Mouse (Mus musculus) hindbrain, embryonic 12.5 days (tissue): ENCODE measurements at regions not wholly inside any gene's neighbourhood (a gene's known extent, or its start where the extent isn't known, plus 50 kb on each side); places are given as distances from the start of the nearest gene placed in this dataset.

Source experiments
- ATAC-seq: fragments of 200-750 bp; cut with Nextera tagmentation; 2 replicates; pipeline ENCODE4 v1.8.0; 2017; ENCODE audit warnings: moderate TSS enrichment; ENCODE audit not compliant: low FRiP score
- H3K27ac ChIP-seq: fragments of 300-500 bp; sonication (generic); 2 replicates; pipeline ENCODE4 v1.5.1; 2016; ENCODE audit warnings: mild to moderate bottlenecking
- H3K27me3 ChIP-seq: fragments of 300-500 bp; sonication (generic); 2 replicates; pipeline ENCODE4 v1.6.1; 2016; ENCODE audit warnings: mild to moderate bottlenecking
- H3K36me3 ChIP-seq: fragments of 300-500 bp; sonication (generic); 2 replicates; pipeline ENCODE4 v1.6.1; 2016; ENCODE audit warnings: mild to moderate bottlenecking
- H3K4me1 ChIP-seq: fragments of 300-500 bp; sonication (generic); 2 replicates; pipeline ENCODE4 v1.6.1; 2016
- H3K4me2 ChIP-seq: fragments of 300-500 bp; sonication (generic); replicated peaks from 2 replicates; pipeline ENCODE4 v1.6.1; 2016; ENCODE audit warnings: mild to moderate bottlenecking
- H3K4me3 ChIP-seq: fragments of 300-500 bp; sonication (generic); 2 replicates; pipeline ENCODE4 v1.5.1; 2016; ENCODE audit warnings: mild to moderate bottlenecking
- H3K9ac ChIP-seq: fragments of 300-500 bp; sonication (generic); 2 replicates; pipeline ENCODE4 v1.6.1; 2016; ENCODE audit warnings: mild to moderate bottlenecking, moderate library complexity
- H3K9me3 ChIP-seq: fragments of 300-500 bp; sonication (generic); replicated peaks from 2 replicates; pipeline ENCODE4 v1.6.1; 2016; ENCODE audit warnings: mild to moderate bottlenecking
- WGBS: fragments of 180-500 bp; shearing (Covaris S2); methylation state at CpG from one replicate; pipeline ENCODE4 v1.1.7; 2016; 5-methylcytosine and 5-hydroxymethylcytosine counted together

- 91% methylated on average over 1 of the region's 1 CpGs for WGBS
- Histone ChIP-seq H3K9me3 (no peaks in the 10 kb centered on the region), H3K36me3 (no peaks in the 10 kb centered on the region), H3K9ac (no peak overlapping the region), H3K27ac (no peak overlapping the region), H3K27me3 (no peaks in the 10 kb centered on the region), H3K4me2 (no peak overlapping the region), H3K4me1 (0 out of 2 replicates have a peak, but pooled peaks cover 3% of the 10 kb centered on the region), H3K4me3 (no peak overlapping the region)
- ATAC-seq, result no peak
Measured at GRCm38 (mm10) chr6:93076681-93077080, 133.4 kb upstream of the Adamts9 start.

- ATAC-seq, result no peak
- WGBS, result 70% methylated on average over 5 of the region's 5 CpGs
Measured at GRCm38 (mm10) chr6:93075867-93076266, 132.6 kb upstream of the Adamts9 start.

GRCm38 (mm10) chr6:93075011-93075410 is 131.7 kb upstream of the Adamts9 start:
- H3K4me3 ChIP-seq, result no peak overlapping the region
- no peak overlapping the region for H3K9ac ChIP-seq
- H3K4me1 ChIP-seq, result 0 out of 2 replicates have a peak, but pooled peaks cover 3% of the 10 kb centered on the region
- H3K36me3 ChIP-seq, result no peaks in the 10 kb centered on the region
- ATAC-seq, result no peak
- H3K27me3 ChIP-seq, result no peaks in the 10 kb centered on the region
- H3K27ac ChIP-seq, result no peak overlapping the region
- WGBS, result 81% methylated on average over 4 of the region's 4 CpGs
- H3K4me2 ChIP-seq, result no peak overlapping the region
- H3K9me3 ChIP-seq, result no peaks in the 10 kb centered on the region

More at GRCm38 (mm10) chr6:93075867-93076266, 132.6 kb upstream of the Adamts9 start:
- Histone ChIP-seq H3K4me2 (no peak overlapping the region), H3K9me3 (no peaks in the 10 kb centered on the region), H3K9ac (no peak overlapping the region), H3K27ac (no peak overlapping the region), H3K36me3 (no peaks in the 10 kb centered on the region), H3K27me3 (no peaks in the 10 kb centered on the region), H3K4me3 (no peak overlapping the region), H3K4me1 (0 out of 2 replicates have a peak, but pooled peaks cover 3% of the 10 kb centered on the region)

- no peak overlapping the region for H3K4me3 ChIP-seq
- H3K36me3 ChIP-seq, result no peaks in the 10 kb centered on the region
- no peaks in the 10 kb centered on the region for H3K9me3 ChIP-seq
- H3K9ac ChIP-seq, result no peak overlapping the region
- H3K27me3 ChIP-seq, result no peaks in the 10 kb centered on the region
- WGBS, result 88% methylated on average over 5 of the region's 5 CpGs
- peaks cover 13% of the 10 kb centered on the region for H3K4me1 ChIP-seq
- H3K4me2 ChIP-seq, result no peak overlapping the region
- H3K27ac ChIP-seq, result no peak overlapping the region
- no peak for ATAC-seq
Measured at GRCm38 (mm10) chr6:93070916-93071315, 127.6 kb upstream of the Adamts9 start.

- no peaks in the 10 kb centered on the region for H3K36me3 ChIP-seq
- H3K4me1 ChIP-seq, result peaks cover 12% of the 10 kb centered on the region
- H3K27me3 ChIP-seq, result no peaks in the 10 kb centered on the region
- H3K9ac ChIP-seq, result no peak overlapping the region
- no peak overlapping the region for H3K27ac ChIP-seq
- no peak for ATAC-seq
- H3K4me2 ChIP-seq, result no peak overlapping the region
- H3K9me3 ChIP-seq, result no peaks in the 10 kb centered on the region
- 94% methylated on average over 5 of the region's 5 CpGs for WGBS
- no peak overlapping the region for H3K4me3 ChIP-seq
Measured at GRCm38 (mm10) chr6:93067808-93068207, 124.5 kb upstream of the Adamts9 start.

GRCm38 (mm10) chr6:93066553-93067376 is 123.5 kb upstream of the Adamts9 start:
- Histone ChIP-seq H3K9ac (no peak overlapping the region), H3K9me3 (no peaks in the 10 kb centered on the region), H3K4me2 (peak overlapping the region; percentile 9), H3K4me1 (peaks cover 12% of the 10 kb centered on the region), H3K27ac (0 out of 2 replicates have a peak overlapping the region, but pooled peaks have one; percentile 35), H3K36me3 (no peaks in the 10 kb centered on the region), H3K27me3 (no peaks in the 10 kb centered on the region), H3K4me3 (no peak overlapping the region)
- 32% methylated on average over 11 of the region's 11 CpGs for WGBS
- no peak for ATAC-seq

GRCm38 (mm10) chr6:93065917-93066552 is 122.7 kb upstream of the Adamts9 start:
- Histone ChIP-seq H3K9ac (no peak overlapping the region), H3K9me3 (no peaks in the 10 kb centered on the region), H3K27ac (peak overlapping the region; percentile 35; the same call in 1 of the 2 replicates), H3K4me1 (peaks cover 12% of the 10 kb centered on the region), H3K27me3 (no peaks in the 10 kb centered on the region), H3K4me2 (peak overlapping the region; percentile 9), H3K4me3 (no peak overlapping the region), H3K36me3 (no peaks in the 10 kb centered on the region)
- WGBS, result 61% methylated on average over 12 of the region's 12 CpGs
- ATAC-seq, result no peak

GRCm38 (mm10) chr6:93065366-93065765 is 122.1 kb upstream of the Adamts9 start:
- Histone ChIP-seq H3K27ac (no peak overlapping the region), H3K4me1 (peaks cover 12% of the 10 kb centered on the region), H3K4me2 (no peak overlapping the region), H3K36me3 (no peaks in the 10 kb centered on the region), H3K9me3 (no peaks in the 10 kb centered on the region), H3K4me3 (no peak overlapping the region), H3K9ac (no peak overlapping the region), H3K27me3 (no peaks in the 10 kb centered on the region)
- no peak for ATAC-seq
- 73% methylated on average over 6 of the region's 6 CpGs for WGBS

- Histone ChIP-seq H3K4me2 (no peak overlapping the region), H3K9ac (no peak overlapping the region), H3K36me3 (no peaks in the 10 kb centered on the region), H3K27me3 (no peaks in the 10 kb centered on the region), H3K4me1 (peaks cover 12% of the 10 kb centered on the region), H3K4me3 (no peak overlapping the region), H3K9me3 (no peaks in the 10 kb centered on the region), H3K27ac (no peak overlapping the region)
- ATAC-seq, result no peak
- WGBS, result 80% methylated on average over 7 of the region's 7 CpGs
Measured at GRCm38 (mm10) chr6:93064366-93064765, 121.1 kb upstream of the Adamts9 start.

- no peak for ATAC-seq
- Histone ChIP-seq H3K9me3 (no peaks in the 10 kb centered on the region), H3K4me1 (peaks cover 9% of the 10 kb centered on the region), H3K36me3 (no peaks in the 10 kb centered on the region), H3K4me2 (no peak overlapping the region), H3K27ac (no peak overlapping the region), H3K27me3 (no peaks in the 10 kb centered on the region), H3K4me3 (no peak overlapping the region), H3K9ac (no peak overlapping the region)
- WGBS, result 53% methylated on average over 2 of the region's 3 CpGs
Measured at GRCm38 (mm10) chr6:93061741-93062140, 118.4 kb upstream of the Adamts9 start.

GRCm38 (mm10) chr6:93045524-93045923 is 102.2 kb upstream of the Adamts9 start:
- Histone ChIP-seq H3K4me1 (no peaks in the 10 kb centered on the region), H3K36me3 (no peaks in the 10 kb centered on the region), H3K9me3 (no peaks in the 10 kb centered on the region), H3K27ac (no peak overlapping the region), H3K4me3 (no peak overlapping the region), H3K9ac (no peak overlapping the region), H3K27me3 (no peaks in the 10 kb centered on the region), H3K4me2 (no peak overlapping the region)
- no peak for ATAC-seq
- WGBS, result 53% methylated on average over 2 of the region's 2 CpGs

GRCm38 (mm10) chr6:93041041-93041440 is 97.7 kb upstream of the Adamts9 start:
- H3K4me2 ChIP-seq, result no peak overlapping the region
- H3K4me3 ChIP-seq, result no peak overlapping the region
- no peak overlapping the region for H3K9ac ChIP-seq
- WGBS, result 89% methylated on average over 3 of the region's 3 CpGs
- H3K27ac ChIP-seq, result no peak overlapping the region
- no peaks in the 10 kb centered on the region for H3K27me3 ChIP-seq
- H3K9me3 ChIP-seq, result peaks cover 3% of the 10 kb centered on the region; the same call in 1 of the 2 replicates
- no peaks in the 10 kb centered on the region for H3K4me1 ChIP-seq
- no peak for ATAC-seq
- no peaks in the 10 kb centered on the region for H3K36me3 ChIP-seq
